Mouse (Mus musculus) liver, adult 10 weeks (tissue): ENCODE data around the gene Gm21833. TPM values are rescaled to one million over a fixed set of nuclear protein-coding genes. Genes with fewer than 3 reads are reported as not detected.

Experiments used
- polyA plus RNA-seq: library from polyadenylated mRNA; stranded (reverse); fragments of 350-450 nt; fragmentation: Illumina TruSeq; extraction: RNeasy Lipid Tissue Mini Kit (QIAGEN cat#74804); gene quantifications from one replicate; pipeline ENCODE4 v1.2.3, GENCODE M21; 2014; ENCODE audit warnings: low read depth, low replicate concordance

Gene Gm21833
- polyA plus RNA-seq: not detected

GRCm38 (mm10) chr16:82828082-82828481 is at the start of gene Gm21833:
TSS of gene Gm21833 (plus strand) at chr16:82828382.

